Mouse (Mus musculus): ENCODE data around the gene Gm3115. TPM values are rescaled to one million over a fixed set of nuclear protein-coding genes. Genes with fewer than 3 reads are reported as not detected.

Gene Gm3115
- polyA plus RNA-seq (2012; rRNA removed): not detected in 2 replicates

DNA sequence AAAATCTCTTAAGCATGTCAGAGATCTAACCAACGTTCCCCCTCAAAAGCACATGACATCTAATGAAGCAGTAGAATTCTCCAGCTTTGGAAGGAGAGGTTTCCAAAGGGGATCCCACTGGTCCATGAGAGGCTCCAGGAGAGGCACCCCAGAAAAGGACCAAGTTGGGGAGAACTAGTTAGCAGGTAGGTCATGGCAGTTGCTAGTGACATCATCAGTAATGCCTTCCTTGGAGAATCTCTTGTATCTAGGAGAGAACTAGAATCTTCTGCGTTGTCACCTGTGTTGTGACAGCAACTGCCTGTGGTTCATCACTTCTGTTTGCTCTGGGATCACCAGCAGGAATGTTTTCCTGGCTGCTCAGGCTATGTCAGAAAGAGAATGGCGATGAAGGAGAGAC, at the start of gene Gm3115:
Gm3115 (plus strand) TSS at position 301 of the 400 bp plus-strand sequence.

GRCm38 (mm10) chr14:4110426-4110825, 26.5 kb downstream of the Gm3115 start, which contains the start of gene Gm8108:
Gene Gm8108 (plus strand): TSS chr14:4110526.

Other genes starting within 250 kb of the Gm3115 start
- gene Gm3033, start 237.9 kb upstream of the Gm3115 start, polyA plus RNA-seq (2012; rRNA removed): not detected in 2 replicates
- gene Gm2916, start 199.9 kb upstream of the Gm3115 start, polyA plus RNA-seq (2012; rRNA removed): not detected in 2 replicates
- gene Gm3029, start 152.4 kb upstream of the Gm3115 start, polyA plus RNA-seq (2012; rRNA removed): not detected in 2 replicates
- not detected in 2 replicates for gene Gm3095, start 120.6 kb upstream of the Gm3115 start, polyA plus RNA-seq (2012; rRNA removed)
- not detected in 2 replicates for gene Gm3099, start 85.7 kb upstream of the Gm3115 start, polyA plus RNA-seq (2012; rRNA removed)
- 0.02 TPM in 1 of 2 replicates, not detected in the other for gene Gm5796, start 60.2 kb upstream of the Gm3115 start, polyA plus RNA-seq (2012; rRNA removed)
- 0.05 and 0.06 TPM in 2 replicates for gene Gm8108, start 26.4 kb downstream of the Gm3115 start, polyA plus RNA-seq (2012; rRNA removed)
- not detected in 2 replicates for gene Gm3127, start 80.9 kb downstream of the Gm3115 start, polyA plus RNA-seq (2012; rRNA removed)
- not detected in 2 replicates for gene Gm2974, start 98.5 kb downstream of the Gm3115 start, polyA plus RNA-seq (2012; rRNA removed)
- not detected in 2 replicates for gene Gm3138, start 165.5 kb downstream of the Gm3115 start, polyA plus RNA-seq (2012; rRNA removed)
- not detected in 2 replicates for gene Gm3149, start 233.2 kb downstream of the Gm3115 start, polyA plus RNA-seq (2012; rRNA removed)

All from liver, embryonic 14 days (tissue).